Mouse (Mus musculus): ENCODE measurements at regions not wholly inside any gene's neighbourhood (a gene's known extent, or its start where the extent isn't known, plus 50 kb on each side); places are given as distances from the start of the nearest gene placed in this dataset.

DNA sequence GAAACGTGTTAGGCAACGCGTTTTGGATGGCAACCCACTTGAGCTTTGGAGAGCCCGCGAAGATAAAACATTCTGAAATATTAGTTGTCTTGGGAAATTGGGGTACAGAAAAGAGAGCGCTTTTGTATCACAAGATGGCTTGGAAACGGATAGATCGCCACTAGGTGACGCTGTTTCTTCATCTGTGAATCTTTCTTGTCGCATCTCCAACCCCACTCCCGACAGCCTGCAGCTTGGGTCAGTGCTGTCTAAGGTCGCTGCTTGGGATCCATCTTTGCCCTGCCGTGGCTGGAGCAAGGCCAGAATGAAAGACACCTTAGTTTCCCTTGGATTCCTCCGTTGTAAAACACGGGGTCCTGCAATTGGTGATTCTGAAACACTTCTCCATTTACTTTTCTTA lies 88.3 kb downstream of the Aldh8a1 start:
- H3K4me1 ChIP-seq, result peaks cover 53% of the 10 kb centered on the region
- H3K4me3 ChIP-seq, result no peak overlapping the region
- H3K4me2 ChIP-seq (replicated peaks), result peak overlapping the region; percentile 43
- no peak overlapping the region for H3K27ac ChIP-seq
- H3K27me3 ChIP-seq, result 0 out of 2 replicates have a peak, but pooled peaks cover 8% of the 10 kb centered on the region
- no peaks in the 10 kb centered on the region for H3K9me3 ChIP-seq
- 3% methylated on average over 15 of the region's 15 CpGs for WGBS
- 0 out of 2 replicates have a peak, but pooled peaks have one; percentile 65 for ATAC-seq (ENCODE audit: low FRiP score, low read depth)
- no peak overlapping the region for H3K9ac ChIP-seq
- no peaks in the 10 kb centered on the region for H3K36me3 ChIP-seq

DNA sequence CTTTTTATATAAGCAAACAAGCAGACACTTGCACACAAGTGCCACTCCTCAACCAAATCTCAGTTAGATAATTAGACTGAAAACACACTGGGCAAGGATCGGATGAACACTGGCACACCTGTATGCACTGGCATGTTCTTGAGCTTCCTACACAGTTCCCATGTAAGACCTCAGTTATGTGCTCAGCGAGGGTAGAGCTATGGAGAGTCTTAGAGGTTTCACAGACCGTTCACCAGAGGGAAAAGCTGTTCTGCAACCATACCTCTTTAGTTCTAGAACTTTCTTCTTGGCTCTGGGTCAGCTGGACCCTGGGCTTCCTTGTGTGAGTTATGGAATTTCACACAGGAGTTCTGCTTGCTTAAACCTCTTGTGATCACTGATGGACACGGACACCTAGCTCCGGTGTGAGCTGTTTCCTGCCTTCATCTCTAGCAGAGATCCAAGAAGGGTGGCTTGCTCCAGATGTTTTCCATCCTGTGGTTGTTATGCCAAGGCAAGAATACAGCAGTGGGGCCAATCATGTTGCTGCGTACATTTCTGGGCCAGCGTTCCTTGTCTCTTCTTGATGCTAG lies 88.8 kb downstream of the Aldh8a1 start:
- 0 out of 2 replicates have a peak, but pooled peaks cover 8% of the 10 kb centered on the region for H3K27me3 ChIP-seq
- WGBS, result 48% methylated on average over 7 of the region's 7 CpGs
- H3K4me3 ChIP-seq, result no peak overlapping the region
- H3K9ac ChIP-seq, result no peak overlapping the region
- H3K9me3 ChIP-seq, result no peaks in the 10 kb centered on the region
- no peaks in the 10 kb centered on the region for H3K36me3 ChIP-seq
- peak overlapping the region; percentile 43 for H3K4me2 ChIP-seq (replicated peaks)
- H3K4me1 ChIP-seq, result peaks cover 52% of the 10 kb centered on the region
- ATAC-seq (ENCODE audit: low FRiP score, low read depth), result no peak
- H3K27ac ChIP-seq, result 0 out of 2 replicates have a peak overlapping the region, but pooled peaks have one; percentile 44

DNA sequence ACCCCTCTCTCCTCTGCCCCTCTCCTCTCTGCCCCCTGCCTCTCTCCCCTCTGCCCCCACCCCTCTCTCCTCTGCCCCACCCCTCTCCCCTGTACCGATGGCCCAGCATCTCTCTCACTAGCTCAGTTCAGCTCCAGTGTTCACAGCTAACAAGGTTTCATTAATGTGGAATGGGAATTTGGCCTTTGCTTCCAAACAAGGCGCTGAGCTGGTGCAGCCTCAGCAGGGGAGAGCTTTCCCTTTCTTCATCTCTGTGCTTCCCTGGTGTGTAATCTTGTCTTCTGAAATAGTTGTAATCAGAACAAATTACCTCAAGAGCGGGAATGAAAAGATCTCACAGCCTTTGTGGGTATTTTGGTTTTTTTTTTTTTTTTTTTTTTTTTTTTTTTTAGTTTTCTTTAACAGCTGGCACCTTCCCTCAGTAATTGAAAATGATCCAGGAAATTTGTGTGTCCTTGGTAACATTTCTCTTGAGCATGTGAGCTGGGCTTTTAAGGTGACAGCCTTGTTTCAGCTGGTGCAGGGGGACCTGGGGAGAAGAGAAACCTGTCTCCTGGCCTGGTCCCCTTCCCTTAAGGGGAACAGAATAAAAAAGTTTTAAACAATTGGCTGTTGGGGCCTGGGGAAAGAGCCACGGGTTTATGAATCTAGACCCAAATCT lies 90.5 kb downstream of the Aldh8a1 start:
- Histone ChIP-seq H3K9me3 (no peaks in the 10 kb centered on the region), H3K4me3 (no peak overlapping the region), H3K9ac (no peak overlapping the region), H3K27ac (no peak overlapping the region), H3K27me3 (0 out of 2 replicates have a peak, but pooled peaks cover 8% of the 10 kb centered on the region), H3K4me1 (peaks cover 43% of the 10 kb centered on the region), H3K4me2 (replicated peaks) (no peak overlapping the region), H3K36me3 (no peaks in the 10 kb centered on the region)
- ATAC-seq (ENCODE audit: low FRiP score, low read depth), result no peak
- 35% methylated on average over 4 of the region's 4 CpGs for WGBS

DNA sequence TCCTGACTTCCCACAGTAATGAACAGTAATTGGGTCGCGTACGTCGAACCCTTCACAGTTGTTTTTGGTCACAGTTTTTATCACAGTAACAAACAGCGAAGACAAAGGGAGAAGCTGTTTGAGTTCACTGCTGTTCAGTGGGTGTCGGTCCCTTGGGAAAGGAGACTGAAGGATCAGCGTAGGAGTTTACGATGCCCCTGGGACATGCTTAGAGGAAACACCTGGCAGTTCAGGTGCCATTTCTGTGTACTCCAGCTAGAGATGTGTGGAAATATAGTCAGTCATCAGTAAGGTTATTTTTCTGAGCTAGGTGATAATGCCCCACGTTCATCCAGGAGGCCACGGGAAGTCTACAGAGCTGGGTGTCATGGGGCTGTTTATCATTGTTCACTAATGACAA lies 91.3 kb downstream of the Aldh8a1 start:
- Histone ChIP-seq H3K4me1 (peaks cover 36% of the 10 kb centered on the region; the same call in 1 of the 2 replicates), H3K27ac (no peak overlapping the region), H3K27me3 (0 out of 2 replicates have a peak, but pooled peaks cover 8% of the 10 kb centered on the region), H3K4me2 (replicated peaks) (no peak overlapping the region), H3K9ac (no peak overlapping the region), H3K9me3 (no peaks in the 10 kb centered on the region), H3K36me3 (no peaks in the 10 kb centered on the region), H3K4me3 (no peak overlapping the region)
- ATAC-seq (ENCODE audit: low FRiP score, low read depth), result no peak
- 45% methylated on average over 10 of the region's 10 CpGs for WGBS

DNA sequence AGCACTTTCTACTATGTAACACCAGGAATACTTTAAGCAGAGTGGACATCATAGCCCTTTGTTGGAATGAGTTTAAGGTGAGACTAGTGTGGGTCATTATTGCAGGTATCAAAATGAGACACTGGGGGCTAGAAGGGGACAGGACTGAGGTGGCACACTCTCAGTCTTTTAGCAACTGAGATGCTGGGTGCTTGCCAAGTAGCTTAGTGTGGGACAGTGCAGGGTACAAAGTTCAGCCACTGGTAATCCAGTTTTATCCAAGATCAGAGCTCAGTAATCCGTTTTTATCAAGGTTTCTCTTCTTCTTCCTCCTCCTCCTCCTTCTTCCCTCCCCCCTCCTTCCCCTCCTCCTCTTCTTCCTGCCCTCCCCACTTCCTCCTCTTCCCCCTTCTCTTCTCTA lies 92.9 kb downstream of the Aldh8a1 start:
- H3K4me3 ChIP-seq, result no peak overlapping the region
- H3K4me2 ChIP-seq (replicated peaks), result no peak overlapping the region; the same call in 1 of the 2 replicates
- ATAC-seq (ENCODE audit: low FRiP score, low read depth), result no peak
- WGBS, result 58% methylated on average over 1 of the region's 1 CpGs
- H3K27me3 ChIP-seq, result 0 out of 2 replicates have a peak, but pooled peaks cover 3% of the 10 kb centered on the region
- no peak overlapping the region for H3K27ac ChIP-seq
- no peak overlapping the region for H3K9ac ChIP-seq
- H3K9me3 ChIP-seq, result no peaks in the 10 kb centered on the region
- H3K36me3 ChIP-seq, result no peaks in the 10 kb centered on the region
- peaks cover 36% of the 10 kb centered on the region; the same call in 1 of the 2 replicates for H3K4me1 ChIP-seq

DNA sequence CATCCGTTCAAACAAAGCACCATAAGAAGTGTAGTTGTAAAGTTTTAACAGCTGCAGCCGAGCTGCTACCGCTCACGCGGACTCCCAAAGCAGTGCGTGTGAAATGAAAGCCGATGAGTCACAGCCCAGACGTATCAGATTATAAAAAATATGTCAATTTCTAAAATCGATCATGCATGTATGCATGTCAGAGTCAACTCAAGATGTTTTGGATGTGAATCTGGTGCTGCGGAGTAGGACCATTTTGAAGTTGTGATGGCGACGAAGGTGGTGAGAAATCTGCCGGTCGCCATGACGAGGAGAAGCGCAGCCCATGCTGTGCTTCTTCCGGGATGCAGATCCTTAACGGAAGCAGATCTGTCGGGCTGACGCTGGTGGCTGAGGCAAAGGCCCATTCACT lies 93.5 kb downstream of the Aldh8a1 start:
- Histone ChIP-seq H3K9me3 (no peaks in the 10 kb centered on the region), H3K27me3 (0 out of 2 replicates have a peak, but pooled peaks cover 3% of the 10 kb centered on the region), H3K36me3 (no peaks in the 10 kb centered on the region), H3K4me1 (peaks cover 37% of the 10 kb centered on the region), H3K4me2 (replicated peaks) (peak overlapping the region; percentile 38), H3K4me3 (no peak overlapping the region), H3K27ac (no peak overlapping the region), H3K9ac (no peak overlapping the region)
- WGBS, result 54% methylated on average over 20 of the region's 20 CpGs
- ATAC-seq (ENCODE audit: low FRiP score, low read depth), result no peak

DNA sequence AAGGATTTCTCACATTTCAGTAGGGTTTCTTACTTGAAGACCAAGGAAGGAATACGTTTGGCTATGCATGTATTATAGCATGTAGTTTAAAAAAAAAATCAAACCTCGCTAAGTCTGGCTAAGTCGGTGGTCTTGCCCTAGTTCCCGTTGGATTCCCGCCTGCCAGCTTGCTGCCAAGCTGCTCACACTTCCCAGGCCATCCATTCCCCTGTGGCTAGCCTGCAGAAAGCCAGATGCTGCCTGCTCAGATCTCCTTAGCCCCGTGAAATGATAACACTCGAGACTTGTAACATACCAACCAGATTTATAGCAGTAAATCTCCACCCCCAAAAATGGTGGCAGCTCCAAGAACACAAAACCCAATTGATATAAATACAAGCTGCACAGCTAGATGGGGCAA lies 97.2 kb downstream of the Aldh8a1 start:
- Histone ChIP-seq H3K4me1 (peaks cover 20% of the 10 kb centered on the region), H3K9me3 (no peaks in the 10 kb centered on the region), H3K27ac (0 out of 2 replicates have a peak overlapping the region, but pooled peaks have one; percentile 39), H3K4me2 (replicated peaks) (no peak overlapping the region), H3K4me3 (no peak overlapping the region), H3K27me3 (0 out of 2 replicates have a peak, but pooled peaks cover 3% of the 10 kb centered on the region), H3K9ac (no peak overlapping the region), H3K36me3 (no peaks in the 10 kb centered on the region)
- WGBS, result 47% methylated on average over 7 of the region's 7 CpGs
- ATAC-seq (ENCODE audit: low FRiP score, low read depth), result no peak

DNA sequence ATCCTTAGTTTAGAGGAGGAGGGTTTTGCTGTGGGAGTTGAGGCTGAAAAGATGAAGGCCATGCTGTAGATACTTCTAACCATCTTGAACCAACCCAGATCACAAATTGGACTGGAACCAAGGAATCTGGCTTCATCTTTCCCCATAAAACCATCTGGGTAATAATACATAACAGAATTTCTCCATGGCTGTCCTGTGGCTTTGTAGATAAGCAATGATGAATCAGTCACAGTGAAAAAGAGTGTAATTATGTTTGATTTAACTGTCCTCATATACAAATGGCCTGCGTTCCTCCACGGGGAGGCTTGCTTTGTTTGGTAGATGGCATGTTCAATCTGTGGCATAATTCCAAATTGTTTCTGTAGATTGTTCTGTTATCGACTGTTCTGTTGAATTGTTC lies 100.9 kb downstream of the Aldh8a1 start:
- Histone ChIP-seq H3K9ac (no peak overlapping the region), H3K4me2 (replicated peaks) (no peak overlapping the region), H3K4me3 (no peak overlapping the region), H3K4me1 (peaks cover 9% of the 10 kb centered on the region), H3K27me3 (no peaks in the 10 kb centered on the region), H3K27ac (no peak overlapping the region), H3K36me3 (no peaks in the 10 kb centered on the region), H3K9me3 (0 out of 2 replicates have a peak, but pooled peaks cover 5% of the 10 kb centered on the region)
- 90% methylated on average over 3 of the region's 3 CpGs for WGBS
- ATAC-seq (ENCODE audit: low FRiP score, low read depth), result no peak

DNA sequence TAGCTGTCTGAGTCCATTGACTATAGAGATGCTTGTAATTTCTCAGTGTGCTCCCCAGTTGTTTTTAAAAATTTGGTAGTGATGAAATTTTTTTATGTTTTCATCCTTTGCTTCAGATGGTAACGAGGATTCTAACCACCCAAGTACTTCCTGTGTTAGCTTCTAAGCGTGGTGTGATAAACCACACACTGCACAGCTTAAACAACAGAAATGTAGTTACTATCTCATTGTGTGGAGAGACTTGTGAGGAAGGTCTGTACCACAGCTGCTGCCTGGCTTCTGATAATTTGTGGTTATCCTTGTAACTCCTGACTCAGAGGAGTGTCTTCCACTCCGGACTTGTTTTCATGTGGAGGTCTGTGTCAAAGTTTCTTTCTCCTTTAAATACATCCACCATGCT lies 102.3 kb downstream of the Aldh8a1 start:
- 79% methylated on average over 3 of the region's 3 CpGs for WGBS
- Histone ChIP-seq H3K36me3 (no peaks in the 10 kb centered on the region), H3K27ac (no peak overlapping the region), H3K9ac (no peak overlapping the region), H3K4me3 (no peak overlapping the region), H3K4me1 (peaks cover 9% of the 10 kb centered on the region), H3K9me3 (0 out of 2 replicates have a peak, but pooled peaks cover 5% of the 10 kb centered on the region), H3K27me3 (no peaks in the 10 kb centered on the region), H3K4me2 (replicated peaks) (no peak overlapping the region)
- ATAC-seq (ENCODE audit: low FRiP score, low read depth), result no peak

DNA sequence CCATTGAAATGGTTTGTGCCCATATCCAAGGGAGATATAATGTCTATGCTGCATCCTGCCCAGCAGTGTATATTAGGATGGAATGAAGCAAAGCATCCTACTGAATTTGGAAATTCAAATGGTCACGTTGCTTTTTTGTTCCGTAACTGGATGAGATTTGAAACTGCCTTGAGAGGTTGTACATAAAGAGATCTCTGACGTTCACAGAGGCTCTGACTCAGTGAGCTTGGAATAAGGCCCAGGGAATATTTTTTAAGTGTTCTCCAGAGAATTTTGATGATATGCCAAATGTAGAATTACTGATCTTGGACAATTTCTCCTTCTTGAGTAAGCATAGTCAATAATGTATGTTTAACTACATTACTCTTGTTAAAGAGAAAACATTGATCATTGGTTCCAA lies 104.2 kb downstream of the Aldh8a1 start:
- Histone ChIP-seq H3K27me3 (no peaks in the 10 kb centered on the region), H3K4me2 (replicated peaks) (no peak overlapping the region), H3K36me3 (no peaks in the 10 kb centered on the region), H3K4me1 (peaks cover 8% of the 10 kb centered on the region; the same call in 1 of the 2 replicates), H3K4me3 (no peak overlapping the region), H3K9ac (no peak overlapping the region), H3K9me3 (0 out of 2 replicates have a peak, but pooled peaks cover 5% of the 10 kb centered on the region), H3K27ac (no peak overlapping the region)
- 85% methylated on average over 3 of the region's 3 CpGs for WGBS
- no peak for ATAC-seq (ENCODE audit: low FRiP score, low read depth)

DNA sequence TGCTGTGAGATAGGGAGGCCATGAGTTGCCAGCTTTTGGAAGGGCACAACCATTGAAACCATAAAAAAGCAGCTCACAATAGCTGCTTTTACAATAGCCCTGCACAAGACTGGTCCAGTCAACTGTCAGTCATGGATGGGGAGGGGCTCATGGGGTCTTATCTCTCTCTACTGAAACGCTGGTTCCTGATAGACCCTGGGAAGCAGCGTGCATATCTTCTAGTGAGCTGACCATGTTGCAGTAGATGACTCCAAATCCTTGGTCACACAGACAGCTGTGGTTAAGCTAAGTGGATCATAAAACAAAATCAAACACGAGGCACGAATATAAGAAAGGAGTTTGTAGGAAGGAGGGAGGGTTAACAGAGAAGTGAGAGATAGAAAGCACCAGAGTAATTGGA lies 105.0 kb downstream of the Aldh8a1 start:
- no peak overlapping the region for H3K4me2 ChIP-seq (replicated peaks)
- no peaks in the 10 kb centered on the region for H3K27me3 ChIP-seq
- H3K9me3 ChIP-seq, result 0 out of 2 replicates have a peak, but pooled peaks cover 5% of the 10 kb centered on the region
- WGBS, result 69% methylated on average over 4 of the region's 4 CpGs
- H3K4me1 ChIP-seq, result peaks cover 8% of the 10 kb centered on the region; the same call in 1 of the 2 replicates
- no peaks in the 10 kb centered on the region for H3K36me3 ChIP-seq
- H3K27ac ChIP-seq, result no peak overlapping the region
- H3K4me3 ChIP-seq, result no peak overlapping the region
- ATAC-seq (ENCODE audit: low FRiP score, low read depth), result no peak
- H3K9ac ChIP-seq, result no peak overlapping the region

DNA sequence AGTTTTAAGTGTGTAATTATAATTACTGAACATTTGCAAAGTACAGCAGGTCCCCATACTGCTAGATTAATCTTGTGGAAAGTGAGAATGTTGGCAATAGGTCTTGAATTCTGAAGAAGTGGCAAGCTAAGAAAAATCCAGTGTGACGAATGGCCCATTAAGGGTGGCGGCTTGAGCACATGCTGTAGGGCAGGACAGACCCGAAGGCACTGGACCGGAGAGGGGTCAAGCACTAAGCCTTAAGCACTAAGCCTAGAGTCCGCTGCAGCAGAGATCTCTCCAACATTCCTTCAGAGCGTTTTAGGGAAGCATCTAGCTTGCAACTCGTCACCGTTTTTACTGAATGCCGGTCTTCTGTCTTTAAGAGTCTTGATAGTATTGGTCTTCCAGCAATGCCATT lies 105.6 kb downstream of the Aldh8a1 start:
- Histone ChIP-seq H3K9me3 (0 out of 2 replicates have a peak, but pooled peaks cover 5% of the 10 kb centered on the region), H3K27me3 (no peaks in the 10 kb centered on the region), H3K27ac (no peak overlapping the region), H3K4me3 (no peak overlapping the region), H3K4me1 (peaks cover 8% of the 10 kb centered on the region; the same call in 1 of the 2 replicates), H3K4me2 (replicated peaks) (no peak overlapping the region), H3K36me3 (no peaks in the 10 kb centered on the region), H3K9ac (no peak overlapping the region)
- no peak for ATAC-seq (ENCODE audit: low FRiP score, low read depth)
- WGBS, result 83% methylated on average over 9 of the region's 9 CpGs

All from limb, embryonic 13.5 days (tissue).